Mouse (Mus musculus) cerebellum, adult 8-10 months (tissue): ENCODE results near the gene Stk25.

Experiments
- DNase-seq: peaks from one replicate; pipeline ENCODE4 v3.0.0; 2022

Stk25 gene

DNA sequence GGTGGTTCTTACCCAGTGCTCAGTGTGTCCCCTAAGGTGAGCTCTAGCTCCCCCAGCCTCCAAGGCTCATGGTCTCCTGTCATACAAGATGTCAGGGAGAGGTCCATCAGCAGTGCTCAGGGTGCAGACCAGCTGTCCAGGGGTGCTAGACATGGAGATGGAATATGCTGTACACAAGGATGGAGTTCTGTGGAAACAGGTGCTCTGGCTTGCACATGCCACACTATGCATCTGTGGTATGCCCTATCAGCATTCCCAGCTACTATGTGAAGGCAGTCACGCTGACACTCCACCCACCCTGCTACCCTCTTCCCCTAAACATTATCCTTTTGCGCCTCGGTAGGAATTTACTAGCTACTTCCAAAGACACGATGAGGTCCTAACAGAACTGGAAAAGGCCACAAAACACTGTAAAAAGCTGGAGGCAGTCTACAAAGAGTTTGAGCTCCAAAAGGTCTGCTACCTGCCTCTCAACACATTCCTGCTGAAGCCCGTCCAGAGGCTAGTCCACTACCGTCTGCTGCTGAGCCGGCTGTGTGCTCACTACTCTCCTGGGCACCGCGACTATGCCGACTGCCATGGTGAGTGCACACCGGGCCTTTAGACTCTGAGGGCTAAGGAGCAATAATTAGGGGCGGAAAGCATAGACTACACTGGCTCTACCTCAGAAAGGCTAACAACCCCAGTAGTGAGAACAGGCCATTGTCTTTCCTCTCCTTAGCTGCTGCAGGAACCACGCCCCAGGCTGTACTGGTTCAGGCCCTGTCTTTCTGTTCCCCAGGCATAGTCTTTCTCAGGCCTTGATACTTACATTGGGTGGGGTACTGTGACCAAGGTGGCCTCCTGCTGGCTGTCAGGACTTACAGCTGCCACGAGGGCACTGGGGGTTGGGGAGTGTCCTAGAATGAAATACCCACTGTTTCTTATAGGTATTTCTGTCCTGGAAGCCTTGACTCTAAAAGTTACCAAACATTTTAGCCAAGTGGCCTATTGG, 51.1 kb downstream of the Stk25 start:
- no peak for DNase-seq

DNA sequence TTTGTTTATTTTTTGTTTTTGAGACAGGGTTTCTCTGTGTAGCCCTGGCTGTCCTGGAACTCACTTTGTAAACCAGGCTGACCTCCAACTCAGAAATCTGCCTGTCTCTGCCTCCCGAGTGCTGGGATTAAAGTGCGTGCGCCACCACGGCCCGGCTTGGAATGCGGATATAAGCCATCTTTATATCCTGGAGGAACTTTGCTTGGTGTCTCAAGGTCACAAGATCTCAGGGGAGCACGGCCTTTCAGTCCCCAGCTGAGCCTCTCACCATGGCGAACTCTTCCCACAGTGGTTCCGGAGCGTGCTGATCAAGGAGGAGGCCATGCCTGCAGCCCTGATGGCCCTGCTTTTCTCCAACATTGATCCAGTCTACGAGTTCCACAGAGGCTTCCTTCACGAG, 54.5 kb downstream of the Stk25 start:
- no peak for DNase-seq

DNA sequence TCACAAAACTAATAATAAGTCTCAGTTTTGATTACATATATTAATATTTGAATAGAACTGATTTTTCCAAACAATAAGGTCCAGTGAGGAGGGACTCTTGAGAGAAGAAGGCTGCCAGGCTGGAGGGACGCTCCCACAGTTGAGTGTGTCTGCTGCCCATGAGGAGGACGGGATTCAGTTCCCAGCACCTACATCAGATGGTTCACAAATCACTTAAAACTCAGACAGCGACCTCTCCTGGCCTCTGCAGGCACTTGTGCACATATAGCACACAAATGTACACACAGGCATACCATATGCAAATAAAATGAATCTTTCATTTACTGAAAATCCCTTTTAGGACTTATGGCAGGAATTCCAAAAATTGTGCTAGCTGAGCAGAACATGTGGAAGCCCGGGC, 55.5 kb downstream of the Stk25 start:
- no peak for DNase-seq

DNA sequence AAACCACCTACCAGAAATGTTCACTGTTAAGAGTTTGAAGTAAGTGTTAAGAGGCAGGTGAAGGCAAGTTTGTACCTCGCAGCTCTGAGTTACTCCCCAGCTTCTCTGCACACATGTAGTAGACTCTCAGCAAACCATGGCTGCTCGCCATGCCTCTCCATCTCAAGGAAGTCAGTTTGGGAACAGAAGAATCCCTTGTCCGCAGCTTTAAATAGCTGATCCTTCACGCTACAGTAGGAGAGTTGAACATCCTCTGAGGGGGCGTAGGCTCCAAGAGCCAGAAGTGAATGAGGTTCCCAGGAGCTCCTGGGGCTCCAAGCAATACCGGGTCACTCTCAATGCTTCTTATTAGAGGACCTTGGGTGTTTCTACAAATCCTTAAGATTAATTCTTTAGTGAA, 62.5 kb downstream of the Stk25 start:
- no peak for DNase-seq

DNA sequence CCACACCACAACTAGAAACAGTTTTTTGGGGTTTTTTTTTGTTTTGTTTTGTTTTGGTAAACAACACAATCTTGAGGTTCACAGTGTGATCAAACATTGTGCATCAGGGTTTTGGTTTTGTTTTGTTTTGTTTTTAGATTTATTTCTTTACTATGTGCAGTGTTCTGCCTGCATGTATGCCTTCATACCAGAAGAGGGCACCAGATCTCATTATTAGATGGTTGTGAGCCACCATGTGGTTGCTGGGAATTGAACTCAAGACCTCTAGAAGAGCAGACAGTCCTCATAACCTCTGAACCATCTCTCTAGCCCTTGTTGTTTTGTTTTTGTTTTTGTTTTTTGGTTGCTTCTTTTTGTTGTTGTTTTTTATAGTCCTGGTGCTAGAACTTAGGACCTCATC, 64.5 kb downstream of the Stk25 start:
- DNase-seq, result no peak

DNA sequence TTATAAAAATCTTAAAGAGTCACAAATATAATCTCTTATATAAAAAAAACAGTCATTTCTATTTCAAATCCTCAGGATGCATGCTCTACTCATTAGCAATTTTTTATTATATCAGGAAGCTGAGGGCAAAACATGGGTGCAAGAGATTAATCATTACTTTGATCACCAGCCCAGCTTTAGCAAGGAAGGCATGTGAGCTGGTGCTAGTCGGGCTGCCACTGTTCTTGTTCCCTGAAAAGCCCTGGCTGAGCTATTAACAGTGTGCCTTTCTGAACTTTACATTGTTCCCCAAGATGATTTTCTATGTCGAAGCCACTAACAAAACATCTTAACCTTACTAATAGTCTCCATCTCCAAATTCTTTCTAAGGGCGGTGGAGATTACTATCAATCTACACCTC, 70.1 kb downstream of the Stk25 start:
- no peak for DNase-seq

DNA sequence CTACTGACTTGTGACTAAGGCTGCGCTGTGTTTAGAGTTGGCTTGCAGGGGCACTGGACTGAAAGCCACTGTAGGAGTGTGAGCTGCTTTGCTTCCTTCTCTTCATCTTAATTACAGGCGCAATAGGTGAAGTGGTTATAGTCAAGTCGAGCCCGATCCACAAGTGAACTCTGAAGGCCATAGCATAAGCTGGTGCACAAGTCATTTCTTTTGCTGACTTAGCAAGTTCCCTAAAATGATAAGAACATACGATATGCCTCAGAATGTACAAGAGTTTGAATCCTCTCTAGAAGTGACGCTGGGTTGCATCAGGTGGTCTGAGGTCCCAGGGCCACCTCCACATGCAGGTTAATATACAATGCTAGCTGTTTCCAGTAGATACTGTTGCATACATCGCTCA, 76.9 kb downstream of the Stk25 start:
- DNase-seq, result no peak

DNA sequence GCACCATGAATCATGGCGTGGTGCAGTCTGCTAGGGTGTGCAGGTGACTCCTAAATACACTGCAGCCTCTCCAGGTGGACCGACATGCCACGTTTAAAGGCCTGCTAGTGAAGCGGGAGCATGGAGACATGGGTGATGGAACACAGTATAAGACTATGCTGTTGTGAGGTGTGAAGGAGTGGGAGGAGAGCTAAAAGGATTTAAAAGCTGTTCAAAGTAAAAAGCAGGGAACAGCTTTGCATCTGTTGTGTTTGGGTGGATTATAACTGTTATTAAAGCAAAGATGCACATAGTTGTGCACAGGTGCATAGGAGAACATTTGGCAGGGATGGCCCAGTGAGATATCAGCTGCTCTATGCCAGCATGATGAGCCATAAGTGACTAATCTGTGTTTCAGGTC, 80.6 kb downstream of the Stk25 start:
- no peak for DNase-seq

DNA sequence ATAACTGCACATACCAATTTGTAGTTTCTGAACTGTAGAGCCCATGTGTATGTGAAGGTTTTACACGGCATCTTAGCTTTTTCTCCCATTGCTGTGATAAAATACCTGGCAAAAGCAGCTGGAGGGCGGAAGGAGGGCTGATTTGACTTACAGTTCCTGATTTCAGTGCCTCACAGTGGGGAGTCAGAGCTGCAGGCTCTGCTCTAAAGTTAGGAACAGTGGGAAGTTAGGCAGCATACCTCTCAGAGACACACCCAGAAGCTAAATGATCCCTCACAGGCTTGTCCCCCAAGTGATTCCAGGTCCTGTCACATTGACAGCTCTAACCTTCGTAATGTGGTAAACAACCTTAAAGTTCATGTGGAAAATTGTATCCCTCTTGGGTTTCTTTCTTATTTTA, 81.4 kb downstream of the Stk25 start:
- DNase-seq, result no peak
